Mouse (Mus musculus): ENCODE measurements around the gene H2-DMb2.

DNA sequence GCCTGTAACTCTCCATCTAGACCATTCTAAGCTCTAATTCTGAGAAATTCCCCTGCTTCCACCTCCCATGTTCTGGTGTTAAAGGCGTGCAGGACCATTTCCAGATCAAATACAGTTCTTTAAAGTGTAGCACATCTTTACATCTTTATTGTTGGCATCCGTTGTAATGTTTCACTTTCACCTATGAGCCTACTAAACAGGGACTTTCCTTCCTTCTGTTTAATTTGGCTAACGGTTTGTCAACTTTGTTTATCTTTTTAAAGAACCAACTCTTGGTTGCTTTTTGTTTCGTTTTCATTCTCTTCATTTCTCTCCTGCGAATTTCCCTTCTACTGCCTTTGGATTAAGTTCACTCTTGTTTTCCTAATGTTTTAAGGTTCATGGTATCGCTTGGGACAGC lies 40.3 kb upstream of the H2-DMb2 start:
- TF ChIP-seq CTCF (IDR thresholded peaks at IDR 0.05; ENCODE audit: low read depth) = no peak
- no peak for TF ChIP-seq EP300 (optimal IDR thresholded peaks at IDR 0.05)
